Mouse (Mus musculus) Muller cell, postnatal 12 days (primary cell): ENCODE data around the gene Hhipl1.

Experiments used
- DNase-seq: peaks from one replicate; pipeline ENCODE4 v3.0.0-alpha.2; 2015; ENCODE audit errors: inconsistent ontology term

Gene Hhipl1

DNA sequence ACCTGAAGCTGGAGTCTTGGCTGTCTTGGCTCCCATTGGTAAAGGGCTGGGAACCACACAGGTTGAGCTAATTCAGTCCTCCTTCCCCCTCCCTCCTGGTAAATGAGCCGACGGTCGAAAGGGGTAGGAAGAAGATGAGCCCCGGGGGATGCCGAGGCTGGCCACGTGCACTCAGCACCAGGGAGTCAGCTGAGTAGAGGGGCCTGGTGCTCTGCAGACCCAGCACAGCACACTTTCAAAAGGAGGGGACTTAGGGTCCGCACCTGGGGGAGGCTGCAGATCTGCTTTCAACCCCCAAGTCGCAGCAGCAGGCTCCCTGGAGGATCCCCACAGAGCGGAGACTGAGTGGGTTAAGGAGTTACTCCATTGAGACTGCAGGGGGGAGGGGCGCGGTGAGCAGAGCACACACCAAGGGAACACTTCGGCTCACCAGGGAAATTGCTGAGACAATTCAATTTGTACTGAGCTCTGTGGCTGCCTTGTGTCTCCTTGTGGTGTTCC, 28.7 kb upstream of the Hhipl1 start:
- peak; percentile 36 for DNase-seq

DNA sequence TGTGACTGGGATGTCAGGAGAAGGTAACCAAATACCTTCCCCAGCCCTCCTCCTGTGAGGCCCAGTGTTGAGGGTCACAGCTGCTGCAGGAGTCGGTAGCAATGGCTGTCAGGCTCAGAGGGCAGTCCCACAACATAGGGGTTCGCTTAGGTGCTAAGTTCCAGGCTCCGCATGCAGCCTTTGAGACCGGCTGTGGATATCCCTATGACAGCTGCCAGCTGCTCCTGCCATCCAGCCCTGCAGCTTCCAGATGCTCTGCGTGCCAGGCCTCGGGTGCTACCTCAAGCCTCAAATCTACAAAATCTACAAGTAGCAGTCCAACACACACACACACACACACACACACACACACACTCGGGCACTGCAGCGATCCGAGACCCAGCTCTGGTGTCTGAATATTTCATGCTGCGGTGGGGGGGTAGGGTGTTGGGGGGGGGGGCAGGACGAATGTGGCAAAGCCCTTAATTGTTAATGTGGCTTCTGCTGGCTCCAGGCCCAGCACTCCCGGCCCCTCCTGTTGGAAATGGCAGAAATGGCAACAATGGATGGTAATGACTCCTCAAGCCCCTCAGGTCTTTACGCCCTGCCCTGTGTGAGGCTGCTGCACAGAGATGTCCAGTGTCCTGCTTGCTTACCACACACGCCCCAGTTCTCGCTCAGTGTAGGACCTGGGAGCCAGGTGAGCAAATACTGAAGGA, 27.7 kb upstream of the Hhipl1 start:
- peak; percentile 31 for DNase-seq

DNA sequence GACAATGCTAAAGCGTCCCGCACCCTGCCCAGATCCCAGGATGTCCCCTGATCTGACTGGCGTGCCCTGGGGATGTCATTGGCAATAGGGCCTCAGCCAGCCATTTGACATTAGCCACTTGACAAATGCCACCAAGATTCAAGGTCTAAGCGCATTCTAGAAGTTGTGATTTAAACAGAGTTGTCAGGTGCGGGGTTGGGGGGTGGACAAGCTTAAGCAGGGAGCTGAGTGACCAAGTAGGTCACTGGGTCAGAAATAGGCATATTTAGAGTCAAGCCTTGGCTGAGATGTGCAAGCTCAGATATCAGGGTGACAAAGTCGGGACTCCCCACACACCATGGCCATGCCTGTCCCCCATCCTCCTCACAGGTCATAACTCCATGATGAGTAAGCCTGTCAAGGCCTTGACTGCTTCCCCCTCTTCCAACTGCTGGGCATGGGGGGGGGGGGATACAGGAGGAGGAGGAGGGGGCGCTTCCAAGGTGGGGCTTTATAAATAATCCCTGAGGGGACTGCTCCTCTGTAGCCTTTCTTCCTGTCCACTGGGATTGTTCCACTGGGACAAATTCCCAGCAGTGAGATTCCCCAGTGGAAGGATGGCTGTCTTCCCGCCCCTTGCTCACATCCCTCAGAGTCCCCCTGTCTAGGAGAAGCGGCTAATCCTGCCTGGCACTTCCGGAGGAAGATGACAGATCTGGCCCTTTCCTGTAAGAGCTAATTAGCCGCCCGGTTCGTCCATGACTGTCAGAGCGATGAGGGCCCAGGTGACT, 21.4 kb upstream of the Hhipl1 start:
- no peak for DNase-seq

DNA sequence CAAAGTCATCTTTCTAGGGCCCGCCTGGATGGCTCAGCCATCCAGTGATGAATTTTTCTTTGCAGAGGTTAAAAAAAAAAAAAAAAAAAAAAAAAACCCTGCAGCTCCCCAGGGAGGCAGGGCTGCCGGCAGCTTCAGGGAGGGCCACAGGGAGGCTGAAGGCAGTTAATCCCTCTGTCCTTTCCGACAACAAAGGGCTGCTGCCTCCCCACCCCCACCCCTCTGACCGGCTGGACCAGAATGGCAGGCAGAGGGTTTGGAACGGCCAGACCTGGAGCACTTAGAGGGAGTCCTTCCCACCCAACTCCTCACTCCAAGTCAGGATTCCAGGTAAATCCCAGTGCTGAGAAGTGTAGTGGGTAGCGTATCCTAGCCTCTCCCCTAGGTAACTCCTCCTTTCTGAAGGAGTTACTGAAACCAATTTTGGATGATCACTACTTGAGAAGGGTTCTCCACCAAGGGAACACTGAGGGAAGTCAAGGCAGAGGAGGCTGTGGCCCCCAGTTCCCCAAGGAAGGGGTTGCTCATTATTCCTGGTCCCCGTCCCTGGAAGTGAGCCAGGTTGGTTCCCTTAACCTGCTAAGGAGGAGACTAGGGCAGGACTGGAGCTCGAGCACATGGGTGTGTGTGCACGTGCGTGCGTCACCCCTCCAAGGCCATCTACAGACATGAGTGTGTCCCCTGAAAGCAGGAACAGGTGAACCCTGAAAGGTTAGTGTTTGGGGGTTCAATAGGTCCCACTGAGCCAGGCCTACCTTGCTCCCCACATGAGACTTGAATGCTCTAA, 20.7 kb upstream of the Hhipl1 start:
- DNase-seq = no peak

DNA sequence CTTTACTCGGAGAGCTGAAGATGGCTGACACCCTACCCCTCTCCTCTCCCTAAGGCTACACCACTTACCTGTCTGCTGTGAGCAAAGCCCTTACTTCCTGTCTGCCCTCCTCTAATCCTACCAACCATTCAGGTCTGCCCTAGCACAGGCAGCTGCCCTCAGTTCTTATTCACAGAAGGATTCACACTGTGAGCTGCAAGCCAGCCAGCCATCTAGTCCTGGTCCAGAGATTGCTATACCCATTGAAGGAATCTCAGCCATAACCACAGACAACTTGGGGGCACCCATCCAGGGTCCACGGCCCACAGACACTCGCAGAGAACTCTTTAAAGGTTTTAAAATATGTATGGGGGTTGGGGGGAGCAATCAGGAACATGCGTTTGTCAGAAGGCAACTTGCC, 19.7 kb upstream of the Hhipl1 start:
- no peak for DNase-seq

DNA sequence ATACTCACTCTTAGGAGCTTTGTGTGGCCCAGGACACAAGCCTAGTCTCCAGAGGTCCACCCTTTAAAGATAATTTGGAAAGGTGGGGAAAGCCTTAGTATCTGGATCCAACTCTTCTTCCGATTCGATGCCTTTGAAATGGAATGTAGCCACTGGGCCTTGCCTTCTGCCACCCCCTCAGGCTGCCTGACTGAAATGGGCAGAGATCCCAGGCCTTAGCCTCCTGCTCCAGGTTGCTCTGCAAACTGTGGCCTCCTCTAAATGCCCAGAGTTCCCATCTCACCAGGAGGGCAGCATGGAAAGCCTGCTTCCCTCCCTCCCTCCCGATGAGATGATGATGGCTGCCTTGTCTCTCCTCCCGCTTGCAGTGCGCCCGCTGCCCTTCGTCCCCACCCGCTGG, 19.1 kb upstream of the Hhipl1 start:
- DNase-seq = no peak

DNA sequence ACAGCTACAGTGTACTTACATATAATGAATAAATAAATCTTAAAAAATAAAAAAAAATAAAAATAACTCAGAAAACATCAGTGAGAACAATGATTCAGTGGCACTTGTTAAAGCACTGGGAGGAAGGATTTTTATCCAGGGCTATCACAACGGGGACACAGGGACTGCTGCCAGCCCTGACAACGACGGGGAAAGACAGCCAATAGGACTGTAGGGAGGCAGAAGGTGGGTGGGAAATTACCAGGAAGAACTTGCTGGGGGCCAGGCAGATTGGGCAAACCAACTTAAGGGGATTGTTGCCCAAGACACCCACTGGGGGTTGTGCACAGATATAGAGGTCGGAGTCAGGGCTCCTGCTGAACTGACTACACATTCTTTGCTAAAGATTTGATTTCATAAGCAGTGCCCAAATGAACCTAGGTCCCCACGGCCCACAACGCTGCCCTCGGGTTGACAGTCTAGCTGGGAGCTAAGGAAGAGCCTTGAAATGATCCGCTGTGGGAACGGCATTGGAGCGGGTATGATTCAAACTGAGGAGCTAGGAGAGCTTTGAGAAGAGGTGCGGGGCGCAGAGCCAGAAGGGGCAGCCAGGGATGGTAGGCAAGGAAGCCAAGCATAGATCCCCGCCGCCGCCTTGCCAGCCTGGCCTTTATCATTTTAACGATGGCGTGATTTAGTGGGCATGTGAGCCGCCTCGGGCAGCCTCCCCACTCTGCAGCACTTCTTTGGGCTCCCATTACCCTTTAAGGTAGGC, 17.8 kb upstream of the Hhipl1 start:
- DNase-seq = no peak

DNA sequence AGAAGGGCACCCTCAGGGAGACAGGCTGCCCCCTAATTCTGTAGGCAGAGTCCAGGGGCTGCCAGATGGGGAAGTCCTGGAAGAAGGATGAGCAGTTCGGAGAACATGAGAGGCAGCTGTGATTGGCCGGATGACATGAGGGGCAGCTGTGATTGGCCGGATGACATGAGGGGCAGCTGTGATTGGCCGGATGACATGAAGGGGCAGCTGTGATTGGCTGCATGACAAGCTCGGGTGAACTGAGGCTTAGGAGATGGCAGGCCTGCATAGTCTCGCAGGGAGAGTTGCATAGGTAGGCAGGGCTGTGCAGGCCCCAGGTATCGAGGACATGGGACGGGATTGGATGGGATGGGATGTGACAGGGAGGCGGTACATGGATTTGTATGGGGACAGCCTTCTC, 13.7 kb upstream of the Hhipl1 start:
- no peak for DNase-seq

DNA sequence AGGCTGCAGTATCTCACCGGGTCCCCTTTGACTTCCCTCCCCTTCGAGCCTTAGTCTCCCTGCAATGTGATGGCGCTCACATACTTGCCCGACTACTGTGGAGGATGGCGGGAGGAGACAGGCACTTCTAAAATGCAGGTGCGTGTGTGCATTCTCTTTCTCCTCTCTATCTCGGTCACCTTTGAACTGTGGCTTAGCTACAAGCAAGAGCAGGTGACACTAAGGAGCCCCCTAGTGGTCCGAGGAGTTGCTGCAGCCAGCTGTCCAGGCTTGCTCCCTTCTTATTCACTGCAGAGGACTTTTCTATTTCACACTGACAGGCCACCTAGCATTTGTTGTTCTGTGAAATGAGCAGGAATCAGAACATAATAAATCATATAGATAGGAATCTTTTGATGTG, 13.1 kb upstream of the Hhipl1 start:
- DNase-seq = peak; percentile 66

DNA sequence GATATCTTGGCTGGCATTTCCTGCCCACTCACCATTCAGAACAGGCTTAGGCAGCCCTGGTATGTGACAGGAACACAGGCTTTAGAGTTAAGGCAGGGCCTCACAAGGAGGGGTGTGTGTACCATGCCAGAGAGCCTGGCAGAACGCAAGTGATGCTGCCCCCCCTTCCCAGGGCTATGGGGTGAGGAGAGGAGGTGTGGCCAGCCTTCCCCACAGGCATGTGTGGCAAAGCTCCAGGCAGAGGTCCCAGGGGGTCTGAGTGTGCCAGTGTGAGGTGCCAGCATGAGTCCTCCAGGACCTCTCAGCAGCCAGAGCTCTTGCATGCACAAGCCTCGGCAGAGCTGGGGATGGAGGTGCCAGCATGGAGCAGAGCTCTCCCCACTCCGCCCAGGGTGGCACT, 11.4 kb upstream of the Hhipl1 start:
- peak; percentile 68 for DNase-seq

DNA sequence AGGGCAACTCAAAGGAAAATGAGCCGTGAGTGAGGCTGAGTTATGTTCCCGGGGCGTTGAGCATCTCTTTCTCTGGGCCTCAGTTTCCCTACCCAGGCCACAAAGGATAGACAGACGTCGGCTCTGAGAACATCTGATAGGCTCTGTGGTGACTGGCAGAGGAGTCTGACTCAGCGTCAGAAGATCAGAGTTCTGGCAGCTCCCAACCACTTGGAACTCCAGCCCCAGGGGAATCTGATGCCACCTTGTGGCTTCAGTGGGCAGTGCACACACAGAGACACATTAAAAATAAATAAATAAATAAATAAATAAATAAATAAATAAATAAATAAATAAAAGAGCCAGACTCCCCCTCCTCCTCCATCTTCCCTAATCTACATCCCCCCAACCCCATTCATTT, 9.0 kb upstream of the Hhipl1 start:
- DNase-seq = no peak

DNA sequence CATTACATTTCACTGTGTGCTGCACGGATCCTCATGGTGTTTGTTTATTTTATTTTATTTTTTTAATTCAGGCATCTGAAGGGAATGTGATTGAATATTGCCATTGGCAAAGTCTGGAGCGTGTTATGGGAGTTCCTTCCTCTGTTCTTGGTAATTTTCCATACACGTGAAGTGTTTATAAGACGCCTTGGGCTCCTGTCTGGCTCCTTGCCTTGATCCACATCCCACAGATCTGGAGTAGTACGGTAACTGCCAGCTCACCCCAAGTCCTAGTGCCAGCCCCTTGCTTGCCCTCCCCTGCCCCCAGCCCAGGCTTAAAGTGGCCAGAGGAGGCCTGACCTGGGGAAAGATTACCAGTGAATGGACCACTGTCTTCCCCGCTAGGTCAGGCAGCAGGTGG, 5.1 kb upstream of the Hhipl1 start:
- no peak for DNase-seq

DNA sequence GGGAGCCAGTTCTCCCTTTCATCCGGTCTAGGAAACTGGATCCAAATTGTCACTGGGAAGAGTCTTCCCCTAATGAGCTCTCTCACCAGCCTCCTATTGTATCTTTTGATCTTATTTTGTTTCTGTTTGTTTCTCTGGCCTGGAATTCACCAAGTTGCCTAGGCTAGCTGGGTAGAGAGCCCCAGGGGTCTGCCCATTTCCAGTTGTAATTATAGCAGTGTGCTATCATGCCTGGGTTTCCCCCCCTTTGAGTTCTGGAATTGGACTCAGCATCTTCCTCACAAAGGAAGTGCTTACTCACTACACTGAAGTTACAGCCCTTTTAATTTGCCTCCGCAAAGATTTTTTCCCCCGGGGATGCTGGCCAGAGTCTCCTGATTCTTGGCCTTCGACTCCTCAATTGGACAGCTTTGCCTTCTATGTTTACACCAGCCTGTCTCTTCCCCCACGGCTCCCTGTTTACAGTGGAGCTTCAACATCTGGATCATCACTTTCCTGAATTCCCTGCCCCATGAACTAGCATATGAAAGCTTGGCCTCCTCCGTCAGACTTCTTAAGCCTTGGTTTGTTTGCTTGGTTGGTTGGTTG, 2.2 kb upstream of the Hhipl1 start:
- peak; percentile 90 for DNase-seq

DNA sequence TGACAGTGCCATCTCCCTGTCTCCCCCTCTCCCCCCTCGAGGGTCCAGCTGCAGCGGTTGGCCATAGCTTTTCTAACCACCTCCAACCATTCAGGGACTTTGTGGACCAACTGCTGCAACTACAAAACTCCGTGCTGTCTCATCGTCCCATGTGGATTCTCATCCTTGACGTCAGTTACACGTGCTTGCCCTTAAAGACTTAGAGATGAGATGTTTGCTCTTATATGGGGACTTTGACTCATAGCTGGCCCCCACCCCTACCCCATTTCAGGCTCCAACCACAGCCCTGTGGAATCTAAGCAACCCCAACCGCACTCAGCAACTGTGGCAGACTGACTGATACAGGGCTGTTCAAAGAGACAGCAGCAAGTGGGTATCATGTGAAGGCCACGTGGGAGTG, 898 bp upstream of the Hhipl1 start:
- no peak for DNase-seq

DNA sequence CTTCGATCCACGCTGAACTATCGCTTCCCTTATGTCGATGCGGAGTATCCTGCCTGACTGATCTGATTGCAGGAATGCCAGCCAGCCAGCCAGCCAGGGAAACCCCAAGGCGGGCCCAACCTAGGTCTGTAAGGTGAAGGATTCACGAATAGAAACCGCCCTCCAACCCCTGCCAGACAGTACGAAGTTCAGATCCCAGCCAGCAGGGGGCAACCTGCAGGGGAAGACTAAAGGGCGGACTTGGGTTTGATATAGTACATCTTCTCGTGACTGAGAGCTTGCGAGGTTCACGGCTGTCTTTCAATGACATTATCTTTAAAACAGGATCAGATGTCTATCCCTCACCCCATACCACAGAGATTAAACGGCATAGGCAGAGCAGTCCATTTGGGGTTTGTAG, 1.5 kb downstream of the Hhipl1 start:
- no peak for DNase-seq

DNA sequence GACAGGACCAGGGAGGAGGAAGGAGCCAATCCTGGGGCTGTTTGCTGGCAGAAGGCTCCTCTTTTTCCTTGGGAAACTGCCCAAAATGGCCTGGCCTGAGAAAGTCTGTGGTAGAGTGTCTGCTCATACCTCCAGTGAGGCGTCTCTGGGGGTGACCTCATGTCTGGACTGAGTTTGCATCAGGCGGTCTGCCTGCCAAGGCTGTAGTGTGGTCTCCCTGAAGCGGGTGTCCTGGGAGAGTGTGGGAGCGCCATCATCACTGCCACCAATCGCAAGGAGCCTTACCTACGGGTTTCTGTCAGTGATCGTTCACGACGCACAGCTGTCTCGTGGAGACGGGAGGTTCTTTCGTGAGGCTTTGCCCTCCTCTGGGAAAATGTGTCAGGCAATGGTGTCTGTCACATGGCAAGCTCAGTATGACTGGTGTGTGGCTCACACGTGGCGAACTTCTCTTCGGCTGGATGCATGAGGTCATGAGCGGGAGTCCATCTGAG, 2.3 kb downstream of the Hhipl1 start:
- peak; percentile 58 for DNase-seq

DNA sequence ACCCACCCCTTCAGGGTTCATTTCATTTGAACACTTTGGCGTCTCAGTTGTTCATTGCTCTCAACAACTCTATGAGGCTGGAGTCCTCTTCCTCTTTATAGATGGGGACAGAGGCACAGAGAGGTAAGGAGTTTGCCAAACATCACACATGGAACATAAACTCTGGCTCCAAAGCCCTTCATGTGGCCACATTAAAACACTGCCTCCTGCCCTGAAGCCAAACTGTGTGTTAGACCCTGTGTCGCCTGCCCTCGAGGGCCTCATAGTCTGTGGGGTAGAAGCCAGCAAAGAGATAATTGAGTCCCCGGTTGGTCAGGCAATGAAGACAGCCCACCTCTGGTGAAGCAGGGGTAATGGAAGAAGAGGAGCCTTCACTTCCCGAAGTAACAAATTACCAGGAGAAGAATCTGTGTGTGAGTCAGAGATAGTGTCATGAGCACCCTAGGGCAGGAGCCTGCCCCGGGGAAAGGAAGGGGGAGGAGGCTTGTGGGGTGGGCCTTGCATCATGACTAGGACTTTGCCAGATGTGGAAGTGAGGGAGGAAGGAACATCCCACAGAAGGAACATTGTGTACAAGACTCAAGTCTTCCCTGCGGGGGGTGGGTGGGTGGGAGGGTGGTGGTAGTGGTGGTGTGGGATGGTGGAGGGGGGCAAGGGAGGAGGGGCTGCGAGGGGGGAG, 3.2 kb downstream of the Hhipl1 start:
- peak; percentile 44 for DNase-seq

DNA sequence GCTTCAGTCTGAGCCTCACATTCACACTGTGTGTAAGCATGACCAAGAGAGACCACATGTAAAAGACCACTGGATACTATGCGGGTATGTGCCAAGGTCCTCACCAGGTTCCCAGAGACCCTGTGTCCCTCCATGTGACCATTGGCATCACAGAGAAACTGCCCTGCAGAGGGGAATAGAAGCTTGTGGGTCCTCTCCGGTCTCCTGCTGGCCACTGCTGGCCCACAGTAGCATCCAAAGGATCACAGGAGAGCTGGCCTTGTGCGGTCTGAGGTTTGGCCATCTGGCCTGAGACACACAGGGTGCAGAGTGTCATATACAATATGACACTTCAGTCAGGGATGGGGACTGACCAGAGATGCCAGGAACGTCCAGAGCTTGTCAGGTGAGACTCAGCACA, 4.0 kb downstream of the Hhipl1 start:
- DNase-seq = no peak

DNA sequence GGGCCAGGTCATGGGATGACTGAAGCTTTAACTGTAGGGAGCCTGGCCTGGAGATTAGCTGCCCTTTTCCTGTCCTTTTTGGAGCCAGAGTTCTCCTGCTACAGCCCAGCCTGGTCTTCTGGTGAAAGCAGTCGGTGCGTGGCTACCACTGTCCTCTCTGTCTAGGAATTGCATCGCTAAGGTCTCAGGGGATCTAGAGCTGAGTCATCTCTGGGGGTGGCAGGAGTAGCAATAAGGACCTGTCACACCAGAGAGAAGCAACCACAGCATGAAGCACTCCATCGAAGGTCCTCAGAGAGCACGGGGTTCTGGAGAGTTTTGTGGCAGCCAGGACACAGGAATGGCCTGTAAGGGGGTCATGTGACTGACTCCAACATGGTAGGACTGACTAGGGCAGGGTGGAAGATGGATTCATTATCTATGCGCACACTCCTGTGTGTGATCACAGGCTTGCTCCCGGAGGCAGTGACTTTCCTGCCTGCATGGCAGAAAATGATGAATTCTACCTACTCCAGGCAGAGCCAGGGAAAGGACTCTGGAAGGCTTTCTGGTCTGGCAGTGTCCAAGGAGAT, 4.5 kb downstream of the Hhipl1 start:
- DNase-seq = no peak

DNA sequence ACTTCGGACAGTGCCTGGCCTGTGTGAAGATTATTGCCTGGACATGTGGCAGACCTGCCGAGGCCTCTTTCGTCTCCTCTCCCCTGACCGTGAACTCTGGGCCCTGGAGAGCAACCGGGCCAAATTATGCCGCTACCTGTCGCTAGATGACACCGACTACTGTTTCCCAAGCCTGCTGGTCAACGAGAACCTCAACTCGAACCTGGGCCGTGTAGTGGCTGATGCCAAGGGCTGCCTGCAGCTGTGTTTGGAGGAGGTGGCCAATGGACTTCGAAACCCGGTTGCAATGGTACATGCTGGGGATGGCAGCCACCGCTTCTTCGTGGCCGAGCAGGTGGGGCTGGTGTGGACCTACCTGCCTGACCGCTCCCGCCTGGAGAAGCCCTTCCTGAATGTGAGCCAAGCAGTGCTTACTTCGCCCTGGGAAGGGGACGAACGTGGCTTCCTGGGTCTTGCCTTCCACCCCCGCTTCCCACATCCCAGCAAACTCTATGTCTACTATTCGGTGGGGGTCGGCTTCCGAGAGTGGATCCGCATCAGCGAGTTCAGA, 5.7 kb downstream of the Hhipl1 start:
- no peak for DNase-seq
